Mouse (Mus musculus) Muller cell, postnatal 12 days (primary cell): ENCODE results near the gene Ntn3.

Experiments used
- DNase-seq: peaks from one replicate; pipeline ENCODE4 v3.0.0-alpha.2; 2015; ENCODE audit errors: inconsistent ontology term

Ntn3 gene

DNA sequence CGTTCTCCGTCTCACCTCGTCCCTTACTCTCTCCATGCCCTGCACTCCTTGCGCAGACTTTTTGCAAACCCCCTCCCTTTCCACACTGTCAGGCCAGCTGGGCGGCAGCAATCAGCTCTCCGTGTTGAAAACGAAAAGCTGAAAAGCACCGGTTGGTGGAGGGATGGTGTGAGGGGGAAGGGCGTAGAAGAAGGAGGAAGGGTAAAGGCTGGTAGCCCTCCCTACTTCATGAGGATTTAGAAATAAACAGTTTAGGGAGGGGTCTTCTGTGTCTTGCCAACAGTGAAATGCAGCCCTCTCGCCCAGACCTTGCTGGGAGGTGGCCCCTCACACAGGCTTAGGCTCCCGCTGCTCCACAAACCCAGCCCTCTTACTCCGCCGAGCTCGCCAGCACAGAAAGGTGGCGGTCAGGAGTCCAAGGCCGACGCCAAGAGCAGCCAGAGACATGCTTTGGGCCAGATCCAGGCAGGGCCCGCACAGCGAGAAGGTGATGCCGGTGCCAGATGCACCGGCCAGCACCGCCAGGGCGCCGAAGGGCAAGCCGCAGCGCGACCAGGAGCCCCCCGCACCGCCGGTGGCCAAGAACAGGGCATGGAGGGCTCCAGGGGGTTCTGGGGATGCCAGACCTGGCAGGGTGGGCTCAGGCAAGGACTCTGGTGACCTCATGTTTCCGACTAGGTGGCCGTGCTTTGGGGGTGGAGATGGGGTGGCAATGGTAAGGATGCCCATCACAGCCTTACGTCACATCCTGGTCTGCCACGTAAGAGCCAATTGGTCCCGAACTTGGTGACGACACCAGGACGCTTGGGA is 2.5 kb upstream of the Ntn3 start:
- DNase-seq, result peak; percentile 73

DNA sequence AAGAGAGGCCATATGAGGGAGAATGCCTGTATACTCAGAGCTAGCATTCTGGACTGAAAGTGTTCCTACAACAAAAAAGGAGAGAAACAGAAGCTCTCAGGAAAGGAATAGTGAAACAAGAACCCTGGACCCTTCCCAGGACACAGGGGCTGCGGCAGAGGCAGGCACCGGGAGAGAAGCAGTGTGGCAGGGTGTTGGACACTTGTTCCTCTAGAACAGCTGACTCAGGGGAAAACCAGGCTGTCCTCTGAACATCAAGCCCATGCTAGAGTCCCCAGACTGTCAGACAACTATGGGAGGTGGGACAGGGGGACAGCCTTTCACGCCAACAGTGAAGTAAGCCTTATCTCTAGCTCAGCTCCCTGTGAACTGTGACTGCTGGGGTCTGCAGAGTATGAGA is 1.3 kb upstream of the Ntn3 start:
- no peak for DNase-seq

DNA sequence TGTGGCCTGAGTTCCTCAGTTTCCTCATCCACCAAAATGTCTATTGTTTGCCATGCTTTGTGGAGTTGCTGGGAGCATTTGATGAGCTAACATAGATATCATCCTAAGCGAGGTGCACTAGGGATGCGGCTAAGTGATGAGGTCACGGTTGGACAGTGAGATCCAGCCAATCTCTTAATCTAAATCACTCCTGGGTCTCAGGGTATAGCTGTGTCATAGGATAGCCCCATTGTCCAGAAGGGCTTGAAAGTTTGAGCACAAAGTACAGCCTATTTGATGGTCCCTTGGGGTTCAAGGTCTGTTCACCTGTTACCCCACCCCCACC is 547 bp upstream of the Ntn3 start:
- no peak for DNase-seq

DNA sequence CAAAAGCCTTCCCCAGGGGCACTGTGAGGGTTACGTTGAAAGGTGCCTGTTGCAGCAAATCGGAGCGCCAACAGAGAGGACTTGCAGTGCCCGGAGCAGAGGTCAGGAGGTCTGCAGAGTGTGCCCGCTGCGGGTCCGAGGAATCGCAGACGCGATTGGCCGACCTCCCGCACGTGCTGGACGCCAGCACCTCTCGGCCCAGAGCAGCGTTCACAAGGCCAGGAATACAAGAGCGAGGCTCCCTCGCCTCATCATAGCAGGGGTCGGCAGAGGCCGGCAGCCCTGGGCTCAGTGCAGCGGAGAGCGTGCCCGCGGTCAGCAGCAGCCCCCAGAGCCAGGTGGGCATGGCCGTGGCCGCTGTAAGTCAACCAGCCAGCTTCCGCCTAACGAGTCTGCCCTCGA is 689 bp downstream of the Ntn3 start:
- no peak for DNase-seq

DNA sequence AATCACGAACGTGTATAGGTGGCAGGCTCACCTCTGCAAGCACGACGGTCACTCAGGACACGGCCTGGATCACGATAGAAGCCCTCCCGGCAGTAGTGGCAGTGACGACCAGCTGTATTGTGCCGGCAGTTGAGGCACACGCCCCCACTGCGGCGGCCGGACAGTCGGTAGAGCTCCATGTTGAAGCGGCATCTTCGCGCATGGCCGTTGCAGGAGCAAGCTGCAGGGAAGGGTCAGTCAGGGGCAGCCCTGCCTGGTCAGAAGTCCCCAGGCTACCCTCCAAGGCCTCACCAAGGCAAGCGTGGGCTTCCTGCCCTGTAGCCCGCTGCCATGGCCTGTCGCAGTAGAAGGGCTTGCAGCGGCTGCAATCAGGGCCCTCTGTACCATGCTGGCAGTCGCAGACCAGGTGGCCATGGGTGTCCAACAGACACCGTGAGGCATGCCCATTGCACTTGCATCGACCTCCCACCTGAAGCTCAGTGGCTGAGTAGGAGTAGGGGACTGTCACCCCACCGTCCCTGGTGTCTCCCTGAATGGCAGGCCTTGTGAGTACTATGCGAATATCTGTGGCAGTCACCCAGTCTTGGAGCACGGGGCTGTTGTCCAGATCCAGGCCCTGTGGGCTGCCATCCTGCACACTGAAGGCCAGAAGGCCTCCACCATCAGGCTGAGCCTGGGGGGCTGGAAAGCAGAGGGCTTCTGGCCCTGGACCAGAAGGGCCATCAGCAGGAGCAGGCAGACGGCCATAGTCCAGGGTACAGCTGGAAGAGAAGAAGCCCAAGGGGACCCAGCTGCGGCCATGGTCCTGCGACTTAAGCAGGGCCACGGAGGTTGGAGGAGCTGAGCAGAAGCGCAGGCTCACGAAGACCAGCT is 1.3 kb downstream of the Ntn3 start:
- DNase-seq, result no peak

DNA sequence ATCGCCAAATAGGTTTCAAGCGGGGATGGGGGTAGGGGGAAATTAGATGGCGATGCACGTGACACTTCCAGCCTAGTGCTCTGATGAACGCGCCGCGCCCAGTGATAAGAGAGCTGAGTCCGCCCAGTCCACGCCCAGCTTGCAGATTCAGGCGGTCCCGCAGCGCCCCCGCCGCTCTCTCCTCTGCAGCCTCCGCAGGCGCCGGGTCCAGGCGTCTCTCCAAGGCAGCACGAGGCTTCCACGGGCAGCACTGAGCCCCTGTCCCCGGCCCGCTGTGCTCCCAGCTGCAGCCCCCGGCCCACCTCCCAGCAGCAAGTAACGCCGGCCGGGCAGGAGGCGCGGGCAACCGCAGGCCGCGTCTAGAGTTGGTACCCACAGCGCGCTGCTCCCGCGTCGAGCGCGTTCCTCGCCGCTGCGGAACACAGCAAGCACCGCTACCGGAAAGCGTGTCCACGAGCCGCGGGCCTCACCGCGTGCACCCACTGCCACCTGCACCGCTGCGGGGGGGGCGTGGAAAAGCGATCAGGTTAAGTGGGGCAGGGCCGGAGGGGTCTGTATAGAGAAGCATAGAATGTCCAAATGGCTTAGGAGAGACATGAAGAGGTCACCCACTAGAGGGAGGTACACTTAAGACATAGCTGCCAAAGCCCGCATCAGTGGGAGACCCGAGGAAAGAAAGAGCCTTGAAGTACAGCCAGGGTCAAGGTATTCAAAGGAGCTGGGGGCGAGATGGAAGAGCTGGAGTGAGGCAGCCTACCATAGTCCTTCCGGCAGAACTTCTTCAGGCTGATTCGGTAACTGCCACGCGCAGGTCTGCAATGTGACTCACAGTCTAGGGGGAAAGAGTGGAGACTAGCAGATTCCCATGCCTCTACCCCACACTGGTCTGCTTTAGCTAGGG is 2.6 kb downstream of the Ntn3 start:
- DNase-seq, result peak; percentile 29

DNA sequence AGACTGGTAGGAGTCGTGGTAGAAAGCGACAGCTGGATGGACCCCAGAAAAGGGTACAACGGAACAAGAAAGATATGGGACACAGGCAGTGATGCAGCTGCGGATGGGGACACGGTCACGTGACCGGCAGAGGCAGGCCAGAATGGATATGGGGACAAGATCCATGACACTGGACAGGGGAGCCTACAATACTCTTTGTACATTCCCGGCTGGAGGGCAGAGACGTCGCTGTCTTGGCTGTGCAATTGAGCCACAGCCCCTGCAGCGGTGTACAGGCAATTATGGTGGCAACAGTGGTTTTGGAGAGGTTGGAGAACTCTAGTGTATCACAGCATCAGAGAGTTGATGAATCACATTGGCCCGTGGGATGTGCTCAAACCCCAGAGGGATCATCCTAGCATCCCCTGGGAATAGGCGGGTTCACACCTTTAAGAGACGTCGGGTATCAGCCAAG is 3.4 kb downstream of the Ntn3 start:
- DNase-seq, result no peak

DNA sequence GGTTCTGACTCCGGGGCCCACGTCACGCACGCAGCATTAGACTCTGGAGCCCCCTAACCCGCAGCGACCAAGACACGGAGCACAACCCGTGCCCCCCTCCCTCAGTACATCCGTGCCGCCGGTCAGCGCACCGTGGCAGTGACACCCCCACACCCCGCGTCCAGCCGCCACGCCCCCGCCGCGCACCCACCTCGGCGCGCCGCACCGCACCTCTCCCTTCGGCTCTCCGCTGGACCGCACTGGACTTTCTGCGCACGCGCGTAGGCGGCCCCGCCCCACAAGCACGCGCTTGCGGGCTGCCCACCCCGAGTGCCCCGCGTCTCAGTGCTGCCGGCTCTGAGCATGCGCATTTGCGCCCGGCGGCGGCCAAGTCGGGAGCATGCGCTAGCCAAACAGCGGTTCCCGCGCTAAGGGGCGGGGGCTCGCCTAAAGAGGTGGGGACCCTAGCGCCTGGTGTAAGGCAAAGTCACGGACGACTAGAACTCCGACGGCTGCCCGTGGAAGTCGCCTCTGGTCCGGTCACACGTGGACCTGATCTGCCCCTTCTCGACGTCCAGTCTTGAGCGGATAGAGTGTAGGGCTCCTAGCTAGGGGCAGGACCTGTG is 3.9 kb downstream of the Ntn3 start, which contains the start of gene Tbc1d24:
TSS of gene Tbc1d24 (minus strand) at position 279 of the 605 bp plus-strand sequence.
- DNase-seq, result peak; percentile 95

DNA sequence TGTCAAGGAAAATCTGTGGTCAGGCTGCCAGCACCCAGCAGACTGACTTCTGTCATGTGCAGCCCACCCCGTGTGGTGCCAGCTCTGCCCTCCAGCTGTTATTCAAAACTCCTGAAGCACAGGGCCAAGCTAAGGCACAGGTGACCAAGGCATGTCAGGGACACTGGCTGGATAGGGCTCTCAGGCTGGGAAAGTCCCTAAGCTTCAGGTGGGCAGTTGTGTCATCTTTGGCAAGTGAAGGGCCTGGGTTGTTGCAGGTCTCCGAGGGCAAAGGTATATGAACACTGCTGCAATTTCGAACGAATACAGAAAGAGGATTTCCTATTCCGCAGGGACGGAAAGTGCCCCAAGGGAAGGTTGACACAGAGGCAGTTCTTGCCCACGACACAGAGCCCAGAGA is 4.5 kb downstream of the Ntn3 start:
- DNase-seq, result peak; percentile 9

DNA sequence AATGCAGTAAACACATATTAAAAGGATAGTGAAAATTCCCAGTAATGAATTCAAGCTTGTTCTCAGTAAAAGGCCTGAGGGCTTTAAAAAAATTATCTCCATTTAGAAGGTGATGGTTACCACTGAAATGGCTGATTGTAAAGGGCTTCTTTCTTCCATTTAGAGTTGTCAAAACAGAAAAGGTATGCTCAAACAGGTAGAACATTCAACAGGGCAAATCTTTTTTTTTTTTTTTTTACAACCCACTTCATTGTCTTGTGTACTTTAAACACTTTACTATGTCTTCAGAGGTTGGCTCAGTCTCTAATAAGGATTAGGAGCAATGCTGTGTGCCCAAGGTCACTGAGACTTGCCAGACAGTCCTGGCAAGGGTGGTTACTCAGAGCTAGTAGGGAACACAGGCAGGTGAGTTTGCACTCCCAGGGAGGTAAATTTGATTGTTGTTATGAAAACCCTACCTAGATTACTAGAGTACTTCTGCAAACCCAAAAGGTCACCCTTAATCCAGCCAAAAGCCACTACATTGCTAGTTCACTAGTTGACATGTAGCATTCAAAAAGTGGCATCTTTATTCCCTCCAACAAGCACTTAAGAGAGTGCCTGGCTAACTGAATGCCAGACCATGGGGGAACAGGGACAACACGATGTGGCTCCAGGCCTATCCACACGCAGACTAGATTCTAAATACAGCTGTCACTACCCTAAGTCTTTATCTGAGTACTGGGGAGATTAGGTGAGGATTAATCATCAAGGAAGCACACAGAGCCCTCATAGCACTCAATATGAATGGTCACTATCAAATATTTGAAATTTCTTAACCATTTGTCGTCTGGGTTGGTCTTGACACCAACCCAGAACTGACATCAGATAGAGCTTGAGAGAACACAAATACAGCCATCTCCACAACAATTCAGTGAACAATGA is 5.5 kb downstream of the Ntn3 start:
- DNase-seq, result no peak

DNA sequence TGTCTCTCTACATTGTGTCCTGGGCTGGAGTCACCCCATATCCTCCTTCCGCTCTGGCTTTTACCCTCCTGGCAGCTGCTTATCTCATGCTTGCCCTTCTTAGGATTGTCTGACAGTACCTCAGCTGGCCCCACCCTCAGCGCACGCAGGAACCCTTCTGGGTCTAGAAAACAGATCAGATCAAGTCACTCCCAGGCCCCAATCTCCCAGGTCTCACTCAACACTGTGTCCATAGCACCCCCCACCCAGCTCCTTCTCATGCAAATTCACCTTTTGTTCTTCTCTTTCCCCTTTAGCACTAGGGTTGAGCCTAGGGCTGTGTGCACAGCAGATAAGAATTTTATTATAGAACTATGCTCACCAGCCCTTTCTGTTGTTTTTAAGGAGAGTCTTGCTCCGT is 6.3 kb downstream of the Ntn3 start:
- DNase-seq, result no peak

DNA sequence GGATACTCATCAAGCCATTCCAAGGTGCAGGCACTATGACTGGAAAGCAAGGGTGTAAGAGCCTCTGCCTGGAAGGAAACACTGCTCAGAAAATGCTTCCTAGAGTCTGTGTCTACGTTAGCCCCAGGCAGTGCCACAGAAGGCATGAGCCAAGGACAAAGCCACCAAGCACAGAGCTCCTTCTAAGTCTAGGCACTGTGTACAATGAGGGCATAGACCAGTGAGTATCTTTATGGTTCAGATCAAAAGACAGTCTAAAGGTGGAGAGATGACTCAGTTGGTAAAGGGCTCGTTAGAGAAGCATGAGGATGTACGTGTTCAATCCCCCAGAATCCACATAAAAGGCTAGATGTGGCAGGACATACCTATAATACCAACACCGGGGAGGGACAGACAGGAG is 8.2 kb downstream of the Ntn3 start:
- DNase-seq, result no peak

DNA sequence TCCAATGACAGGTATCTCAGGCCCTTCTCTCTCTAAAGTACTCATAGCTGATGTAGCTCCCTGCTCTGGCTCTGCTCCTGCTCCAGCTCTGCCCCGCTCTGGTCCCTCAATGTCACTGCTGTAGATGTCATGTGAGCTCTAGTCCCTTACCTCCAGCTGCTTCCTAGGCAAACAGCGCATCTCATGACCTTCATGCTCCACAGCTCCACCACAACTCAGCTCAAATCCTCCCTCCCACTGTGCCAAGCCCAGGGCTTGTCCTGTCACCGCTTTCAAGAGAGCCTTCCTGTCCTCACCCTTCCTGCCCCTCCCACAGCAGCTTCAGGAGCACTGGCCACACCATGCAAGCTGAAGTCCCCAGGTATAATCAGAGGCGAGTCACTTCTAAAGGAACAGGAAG is 9.6 kb downstream of the Ntn3 start:
- no peak for DNase-seq

DNA sequence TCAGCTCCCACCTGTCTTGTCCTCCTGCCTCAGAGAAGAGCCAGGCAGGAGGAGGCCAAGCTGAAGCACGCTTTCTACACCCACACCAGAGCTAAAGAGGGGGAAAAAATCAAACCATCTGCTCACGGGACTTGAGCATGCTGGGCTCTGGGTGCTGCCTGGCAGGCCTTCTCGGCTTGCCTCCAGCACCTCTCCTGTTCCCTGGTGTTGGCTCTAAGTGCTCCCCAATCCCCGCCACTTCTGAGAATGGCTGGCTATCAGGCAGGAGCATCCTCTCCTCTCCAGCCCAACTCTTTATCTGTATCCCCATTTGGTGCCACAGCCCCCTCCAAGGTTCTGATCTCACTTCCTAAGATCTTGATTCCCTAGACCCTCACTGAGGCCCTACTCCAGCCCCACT is 10.1 kb downstream of the Ntn3 start:
- no peak for DNase-seq

DNA sequence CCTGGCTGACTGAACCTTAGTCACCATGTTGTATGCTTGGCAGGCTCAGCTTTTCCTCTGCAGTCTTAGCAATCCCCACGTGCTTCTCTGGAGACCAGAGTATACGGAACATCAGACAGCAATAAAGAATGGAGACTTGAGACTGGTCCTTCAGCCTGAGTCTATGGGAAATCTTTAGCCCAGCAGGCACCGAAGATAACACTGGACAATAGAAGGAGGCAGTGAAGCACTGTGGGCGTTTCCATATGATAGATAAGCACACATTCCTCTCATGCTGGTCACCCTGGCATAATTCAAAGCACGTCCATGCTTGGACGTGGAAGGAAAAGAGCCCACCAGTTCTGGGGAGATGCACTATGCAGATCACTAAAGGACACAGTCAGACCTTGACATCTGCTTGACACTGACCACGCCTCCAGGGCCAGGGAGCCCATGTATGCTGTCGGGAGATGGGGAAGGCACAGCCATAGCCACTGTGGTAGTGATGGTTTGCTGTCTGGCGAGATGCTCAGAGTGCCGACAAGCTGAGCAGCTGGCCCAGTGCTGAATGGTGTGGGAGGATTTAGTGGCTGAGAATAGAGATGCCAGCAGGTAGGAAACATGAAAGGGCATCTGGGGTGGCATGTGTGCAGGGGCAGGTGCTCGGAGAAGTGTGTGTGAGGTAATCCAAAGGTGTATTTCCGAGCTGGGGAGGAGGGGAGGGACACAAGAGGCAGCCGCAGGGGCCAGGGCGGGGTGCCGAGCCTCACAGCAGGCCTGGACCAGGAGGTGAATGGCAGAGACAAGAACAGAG is 12.1 kb downstream of the Ntn3 start:
- no peak for DNase-seq

DNA sequence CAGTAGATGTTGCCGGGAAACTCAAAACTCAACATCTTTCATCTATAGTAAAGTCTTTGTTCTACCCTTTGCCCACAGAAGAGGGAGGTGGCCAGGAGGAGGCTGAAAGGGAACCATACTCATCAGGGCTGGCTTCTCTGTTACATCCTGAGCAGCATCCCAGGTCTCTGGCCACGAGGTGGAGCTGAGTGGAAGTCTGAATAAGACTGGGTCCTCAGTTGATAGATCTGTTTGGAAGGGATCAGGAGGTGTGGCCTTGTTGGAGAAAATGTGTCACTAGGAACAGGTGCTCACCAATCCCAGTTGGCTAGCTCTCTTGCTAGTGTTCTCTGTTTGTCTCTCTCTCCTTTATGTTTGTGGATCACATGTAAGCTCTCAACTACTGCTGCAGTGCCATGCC is 14.0 kb downstream of the Ntn3 start:
- DNase-seq, result no peak

DNA sequence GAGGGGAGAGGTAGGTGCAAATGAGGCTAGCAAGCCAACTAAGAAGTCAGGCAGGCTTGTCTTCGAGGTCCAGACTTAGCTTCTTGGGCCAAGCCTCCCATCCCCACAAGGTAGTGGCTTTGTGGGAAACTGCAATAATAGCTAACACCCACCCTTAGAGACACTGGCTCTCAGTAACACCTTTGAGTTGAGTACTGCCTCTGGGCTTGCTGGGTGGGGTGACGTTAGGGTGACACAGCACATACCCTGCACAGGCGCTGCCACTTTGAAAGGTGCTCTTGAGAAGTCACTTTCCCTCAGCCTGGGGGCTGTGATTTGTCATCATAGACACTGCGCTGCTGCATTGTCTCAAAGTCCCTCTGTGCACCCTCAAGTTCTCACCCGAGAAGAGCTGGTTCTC is 15.6 kb downstream of the Ntn3 start:
- no peak for DNase-seq

DNA sequence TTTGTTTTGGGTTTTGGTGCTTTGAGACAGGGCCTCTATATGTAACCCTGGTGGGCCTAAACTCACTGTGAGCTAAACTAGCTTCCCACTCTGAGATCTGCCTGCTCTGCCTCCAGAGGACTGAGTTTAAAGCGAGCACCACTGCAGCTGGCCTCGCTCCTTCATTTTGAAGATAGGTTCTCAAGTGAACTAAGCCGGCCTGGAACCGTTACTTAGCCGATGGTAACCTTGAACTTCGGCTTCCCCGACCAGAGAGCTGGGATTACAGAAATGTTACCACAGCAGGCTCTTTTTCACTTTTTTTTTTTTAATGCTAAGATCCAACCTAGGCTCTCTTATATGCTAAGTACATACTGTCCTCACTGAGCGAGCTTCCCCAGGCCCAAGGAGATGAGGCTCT is 16.1 kb downstream of the Ntn3 start:
- no peak for DNase-seq

DNA sequence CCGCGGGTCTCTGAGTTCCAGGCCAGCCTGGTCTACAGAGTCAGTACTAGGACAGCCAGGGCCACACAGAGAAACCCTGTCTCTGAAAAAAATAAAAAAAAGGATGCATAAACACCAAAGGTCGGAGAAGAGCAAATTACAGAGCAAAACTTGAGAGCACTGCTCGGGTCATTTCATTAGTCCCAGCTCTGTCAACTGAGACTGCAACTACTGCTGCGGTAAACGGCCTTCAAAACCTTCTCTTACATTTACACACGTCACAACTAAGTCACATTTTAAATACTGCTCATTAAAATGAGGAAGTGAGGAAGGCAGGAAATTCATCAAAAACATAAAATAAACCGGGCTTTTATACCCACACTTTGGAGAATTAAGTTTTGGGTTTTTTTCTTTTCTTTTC is 16.5 kb downstream of the Ntn3 start:
- DNase-seq, result no peak

DNA sequence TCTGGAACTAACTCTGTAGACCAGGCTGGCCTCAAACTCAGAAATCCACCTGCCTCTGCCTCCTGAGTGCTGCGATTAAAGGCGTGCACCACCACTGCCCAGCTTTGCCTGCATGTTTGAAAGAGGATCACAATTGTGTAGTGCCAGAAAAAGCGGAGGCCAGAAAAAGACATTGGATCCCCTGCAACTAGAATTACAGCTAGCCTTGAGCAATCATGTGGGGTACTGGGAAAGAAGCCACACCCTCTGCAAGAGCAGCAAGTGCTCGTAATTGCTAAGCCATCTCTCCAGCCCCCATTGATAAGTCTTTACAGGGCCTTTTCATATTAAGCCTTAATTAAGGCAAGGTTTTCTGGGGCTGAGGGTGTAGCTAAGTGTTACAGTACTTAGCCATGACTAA is 17.9 kb downstream of the Ntn3 start:
- no peak for DNase-seq
